Mouse (Mus musculus): Measurements from ENCODE around the gene Phactr2.

The Phactr2 gene

GRCm38 (mm10) chr10:13395753-13396152, 78.5 kb downstream of the Phactr2 start:
- peak in 1 of 2 experiments; percentile 11 for DNase-seq

GRCm38 (mm10) chr10:13394000-13394399, 80.2 kb downstream of the Phactr2 start:
- no peak for DNase-seq

GRCm38 (mm10) chr10:13388116-13388922, 85.9 kb downstream of the Phactr2 start:
- DNase-seq = peak; percentile 54 to 66

GRCm38 (mm10) chr10:13384866-13385265, 89.3 kb downstream of the Phactr2 start:
- DNase-seq = no peak

- DNase-seq = no peak
These were observed 96.3 kb downstream of the Phactr2 start for GRCm38 (mm10) chr10:13377895-13378294.

GRCm38 (mm10) chr10:13376428-13377260, 97.6 kb downstream of the Phactr2 start:
- DNase-seq = peak in 1 of 2 experiments; percentile 33

- peak; percentile 72 to 80 for DNase-seq
These were observed 98.4 kb downstream of the Phactr2 start for GRCm38 (mm10) chr10:13375820-13376219.

GRCm38 (mm10) chr10:13369581-13370375, 104.4 kb downstream of the Phactr2 start:
- DNase-seq = no peak

GRCm38 (mm10) chr10:13364286-13364580, 110.0 kb downstream of the Phactr2 start:
- DNase-seq = no peak

GRCm38 (mm10) chr10:13363499-13364285, 110.5 kb downstream of the Phactr2 start:
- DNase-seq = no peak

GRCm38 (mm10) chr10:13360913-13361312, 113.3 kb downstream of the Phactr2 start:
- DNase-seq = no peak

GRCm38 (mm10) chr10:13359846-13360245, 114.4 kb downstream of the Phactr2 start:
- DNase-seq = no peak

- DNase-seq = no peak
These were observed 115.5 kb downstream of the Phactr2 start for GRCm38 (mm10) chr10:13358679-13359078.

- peak in 1 of 2 experiments; percentile 33 for DNase-seq
These were observed 127.5 kb downstream of the Phactr2 start for GRCm38 (mm10) chr10:13346609-13347290.

- DNase-seq = no peak
These were observed 133.6 kb downstream of the Phactr2 start for GRCm38 (mm10) chr10:13340583-13340982.

GRCm38 (mm10) chr10:13336964-13337363, 137.2 kb downstream of the Phactr2 start:
- no peak for DNase-seq

GRCm38 (mm10) chr10:13335814-13336213, 138.4 kb downstream of the Phactr2 start:
- no peak for DNase-seq

GRCm38 (mm10) chr10:13335347-13335746, 138.9 kb downstream of the Phactr2 start:
- no peak for DNase-seq

GRCm38 (mm10) chr10:13333781-13334180, 140.4 kb downstream of the Phactr2 start:
- no peak for DNase-seq

GRCm38 (mm10) chr10:13332985-13333384, 141.2 kb downstream of the Phactr2 start:
- DNase-seq = no peak

- no peak for DNase-seq
These were observed 142.7 kb downstream of the Phactr2 start for GRCm38 (mm10) chr10:13331405-13332032.

Data from kidney, postnatal 4 days (tissue).